Mouse (Mus musculus) colon, adult 2 months (tissue): ENCODE measurements around the gene Catip. TPM values are rescaled to one million over a fixed set of nuclear protein-coding genes. Genes with fewer than 3 reads are reported as not detected.

Experiments
- polyA plus RNA-seq: library from polyadenylated mRNA; depleted of rRNA; stranded (reverse); fragments of >200 nt; gene quantifications from 2 replicates; pipeline ENCODE4 v1.2.3, GENCODE M21; 2012; rRNA removed

The Catip gene
- 0.74 and 0.82 TPM in 2 replicates for polyA plus RNA-seq

GRCm38 (mm10) chr1:74361812-74362211 lies at the start of gene Catip:
Gene Catip (plus strand): TSS chr1:74362108.

DNA sequence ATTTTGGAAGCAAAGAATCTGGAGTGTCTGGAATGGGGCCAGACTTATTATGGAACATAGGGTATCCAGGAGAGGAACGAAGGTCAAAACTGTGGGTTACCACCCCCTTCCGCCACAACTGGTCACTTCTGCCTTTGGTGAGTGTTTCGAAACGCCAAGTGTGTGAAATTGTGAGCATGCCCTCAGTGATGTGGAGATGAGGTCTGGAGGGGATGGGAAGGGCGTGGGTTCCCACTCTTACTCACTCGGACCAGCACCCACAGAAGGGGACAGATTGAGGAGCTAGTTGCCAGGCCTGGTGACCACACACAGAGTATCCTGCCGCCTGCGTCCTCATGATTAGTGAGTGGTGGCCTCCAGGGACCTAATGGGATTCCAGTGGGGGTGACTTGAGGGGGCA lies 13.1 kb downstream of the Catip start, which contains the start of gene Slc11a1:
Gene Slc11a1 (plus strand): TSS at position 216 of the 400 bp plus-strand sequence.

GRCm38 (mm10) chr1:74390924-74391748 lies 29.2 kb downstream of the Catip start, which contains the start of gene Ctdsp1:
Gene Ctdsp1 (plus strand): TSS chr1:74391509.

DNA sequence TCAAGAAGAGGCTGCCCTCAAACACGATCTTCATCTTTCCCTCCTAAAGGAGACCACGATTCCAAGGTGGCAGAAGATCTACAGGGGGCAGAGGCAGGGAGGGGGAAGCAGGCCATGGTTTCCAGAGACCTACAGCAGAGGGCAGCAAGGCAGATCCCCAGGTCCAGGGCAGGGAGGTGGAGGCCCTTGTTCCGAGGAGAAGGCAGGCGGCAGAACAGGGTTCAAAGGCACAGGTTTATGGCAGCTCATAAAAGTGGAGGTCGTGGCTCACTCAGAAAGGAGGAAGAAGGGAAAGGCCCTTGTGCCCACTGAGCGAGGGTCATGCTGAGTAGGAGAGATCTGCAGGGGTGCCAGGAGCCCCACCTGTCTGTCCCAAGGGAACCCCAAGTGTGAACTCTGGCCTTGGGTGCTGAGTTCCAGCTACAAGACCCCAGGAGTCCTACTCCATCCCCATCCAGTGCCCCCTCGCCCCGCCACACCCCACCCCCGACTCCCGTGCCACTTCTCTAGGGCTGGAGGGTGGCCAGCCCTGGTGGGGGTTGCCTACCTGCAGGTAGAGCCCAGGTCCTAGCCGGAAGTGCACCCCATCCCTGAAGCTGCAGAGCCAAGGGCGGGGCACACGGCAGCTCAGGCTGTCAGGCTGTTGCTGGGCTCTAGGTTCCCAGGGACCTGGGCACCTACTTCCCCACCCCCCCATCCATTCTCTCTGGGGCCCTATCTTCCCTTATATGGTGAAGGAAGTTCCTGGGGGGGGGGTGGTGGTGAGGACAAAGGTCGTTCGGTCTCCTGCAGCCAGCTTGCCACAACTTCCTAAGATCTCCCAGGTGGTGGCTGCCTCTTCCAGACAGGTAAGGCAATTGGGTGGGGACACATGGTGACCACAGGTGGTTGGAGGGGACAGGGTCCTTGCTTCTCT lies 46.9 kb downstream of the Catip start, which contains the start of gene Vil1:
Gene Vil1 (plus strand): TSS at position 788 of the 916 bp plus-strand sequence.

Other genes with a start within 250 kb of the Catip start
- gene Tns1, start 237.7 kb upstream of the Catip start, polyA plus RNA-seq: 180 and 196 TPM in 2 replicates
- gene Rufy4, start 236.6 kb upstream of the Catip start, polyA plus RNA-seq: 0.10 and 0.21 TPM in 2 replicates
- gene Cxcr2, start 208.1 kb upstream of the Catip start, polyA plus RNA-seq: 0.06 and 0.07 TPM in 2 replicates
- gene Cxcr1, start 167.5 kb upstream of the Catip start, polyA plus RNA-seq: not detected in 2 replicates
- gene Arpc2, start 126.0 kb upstream of the Catip start, polyA plus RNA-seq: 211 and 224 TPM in 2 replicates
- gene Gpbar1, start 83.6 kb upstream of the Catip start, polyA plus RNA-seq: 5.9 and 7.2 TPM in 2 replicates
- 143 and 167 TPM in 2 replicates for gene Aamp, start 77.4 kb upstream of the Catip start, polyA plus RNA-seq
- 74.0 and 103 TPM in 2 replicates for gene Pnkd, start 77.2 kb upstream of the Catip start, polyA plus RNA-seq
- 547 and 710 TPM in 2 replicates for gene Tmbim1, start 56.5 kb upstream of the Catip start, polyA plus RNA-seq
- gene Slc11a1, start 13.1 kb downstream of the Catip start, polyA plus RNA-seq: 24.8 and 26.6 TPM in 2 replicates
- 118 and 150 TPM in 2 replicates for gene Ctdsp1, start 29.4 kb downstream of the Catip start, polyA plus RNA-seq
- 160 and 174 TPM in 2 replicates for gene Vil1, start 47.3 kb downstream of the Catip start, polyA plus RNA-seq
- 15.5 and 16.0 TPM in 2 replicates for gene Cnot9, start 143.9 kb downstream of the Catip start, polyA plus RNA-seq
- 0.39 and 0.48 TPM in 2 replicates for gene Plcd4, start 180.8 kb downstream of the Catip start, polyA plus RNA-seq
- 2.5 and 3.0 TPM in 2 replicates for gene Usp37, start 182.2 kb downstream of the Catip start, polyA plus RNA-seq
- gene Zfp142, start 226.1 kb downstream of the Catip start, polyA plus RNA-seq: 10.1 and 10.3 TPM in 2 replicates
- gene Bcs1l, start 226.2 kb downstream of the Catip start, polyA plus RNA-seq: 11.6 and 12.0 TPM in 2 replicates
- 31.5 and 35.7 TPM in 2 replicates for gene Rnf25, start 239.3 kb downstream of the Catip start, polyA plus RNA-seq
- gene Stk36, start 239.3 kb downstream of the Catip start, polyA plus RNA-seq: 1.9 and 4.1 TPM in 2 replicates